Mouse (Mus musculus): ENCODE measurements around the gene Zfp180.

- TF ChIP-seq POLR2A (IDR thresholded peaks at IDR 0.05; ENCODE audit: low read depth, low read length) = no peak
- no peak for TF ChIP-seq CTCF (IDR thresholded peaks at IDR 0.05; ENCODE audit: extremely low read depth, insufficient read length, insufficient replicate concordance, low read depth, low read length)
Measured at GRCm38 (mm10) chr7:24082457-24083235, 922 bp downstream of the Zfp180 start.

Data from small intestine, adult 2 months (tissue).